8 mouse cellular contexts compared by ENCODE assay signal in the genomic region with DNA sequence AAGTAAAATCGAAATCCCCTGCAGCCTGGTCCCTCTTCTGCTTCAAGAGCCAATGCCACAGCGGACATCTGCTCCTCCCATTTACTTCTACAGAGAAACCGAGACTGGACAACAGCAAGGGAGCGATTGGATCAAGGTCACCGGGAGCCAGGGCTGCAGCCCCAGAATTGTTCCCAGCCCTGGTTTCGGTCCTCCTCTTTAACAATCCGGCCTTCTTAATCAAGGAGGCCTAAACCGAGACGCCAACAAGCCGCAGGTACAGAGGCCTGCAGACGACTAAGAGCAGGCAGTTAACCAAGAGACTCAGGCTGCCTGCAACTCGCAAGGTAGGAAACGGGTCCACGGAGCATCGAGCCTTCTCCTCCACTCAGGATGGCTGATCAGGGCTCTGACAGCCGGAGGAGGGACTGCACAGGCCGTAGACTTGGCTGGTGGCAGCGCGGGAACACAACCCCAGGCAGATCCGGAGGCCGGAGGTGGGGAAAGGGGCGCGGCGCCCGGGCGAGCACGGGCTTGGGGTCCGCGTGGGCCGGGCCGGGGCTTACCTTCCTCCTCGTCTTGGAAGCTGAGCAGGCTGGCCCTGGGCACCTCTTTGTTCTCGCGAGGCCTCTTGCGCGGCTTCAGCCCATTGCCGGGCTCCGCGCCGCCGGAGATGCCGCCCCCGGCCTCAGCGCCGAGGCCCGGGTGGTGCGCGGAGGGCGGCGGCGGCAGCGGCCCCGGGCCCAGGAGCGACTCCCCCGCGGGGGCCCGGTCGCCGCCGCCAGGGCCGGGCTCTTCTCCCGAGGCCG. TPM values are rescaled to one million over a fixed set of nuclear protein-coding genes. Genes with fewer than 3 reads are reported as not detected.
A peak's percentile ranks its signal among the peaks of the same experiment; 100 is the strongest.
DNase-seq lines count a peak whose midpoint lies in the region; ATAC-seq and TF ChIP-seq lines count a peak whose summit lies in the region.

No protein-coding gene starts in this region.

- no peaks in the 10 kb centered on the region for H3K9me3 ChIP-seq in embryonic facial prominence, embryonic 15.5 days (replicated peaks)
- H3K9me3 ChIP-seq in heart, embryonic 13.5 days = no peaks in the 10 kb centered on the region
- no peaks in the 10 kb centered on the region for H3K9me3 ChIP-seq in liver, embryonic 16.5 days (replicated peaks; ENCODE audit: control insufficient read depth, low read length)
- H3K9me3 ChIP-seq in neural tube, embryonic 12.5 days = no peaks in the 10 kb centered on the region
- H3K9me3 ChIP-seq in stomach, postnatal 0 days (ENCODE audit: control insufficient read depth, low read length) = no peaks in the 10 kb centered on the region

- WGBS in bone marrow, adult 2 months = 1% methylated on average over 63 of the region's 63 CpGs
- WGBS in embryonic facial prominence, embryonic 15.5 days = under 1% methylated on average over 61 of the region's 63 CpGs
- under 1% methylated on average over 63 of the region's 63 CpGs for WGBS in heart, embryonic 13.5 days
- WGBS in liver, embryonic 16.5 days (ENCODE audit: insufficient replicate concordance) = under 1% methylated on average over 57 of the region's 63 CpGs
- WGBS in neural tube, embryonic 12.5 days = under 1% methylated on average over 63 of the region's 63 CpGs
- under 1% methylated on average over 48 of the region's 63 CpGs for WGBS in stomach, postnatal 0 days

- TF ChIP-seq EP300 in stomach, postnatal 0 days (optimal IDR thresholded peaks at IDR 0.05) = no peak

- H3K36me3 ChIP-seq in embryonic facial prominence, embryonic 15.5 days = peaks cover 15% of the 10 kb centered on the region
- H3K36me3 ChIP-seq in heart, embryonic 13.5 days = peaks cover 31% of the 10 kb centered on the region
- H3K36me3 ChIP-seq in liver, embryonic 16.5 days (ENCODE audit: control insufficient read depth, insufficient read depth) = peaks cover 5% of the 10 kb centered on the region; the same call in 1 of the 2 replicates
- peaks cover 19% of the 10 kb centered on the region for H3K36me3 ChIP-seq in neural tube, embryonic 12.5 days
- H3K36me3 ChIP-seq in stomach, postnatal 0 days (ENCODE audit: control insufficient read depth, insufficient read depth, low read length) = no peaks in the 10 kb centered on the region

- peak overlapping the region; percentile 65 for H3K4me2 ChIP-seq in embryonic facial prominence, embryonic 15.5 days (replicated peaks)
- peak overlapping the region; percentile 85 for H3K4me2 ChIP-seq in heart, embryonic 13.5 days
- peak overlapping the region; percentile 78 for H3K4me2 ChIP-seq in liver, embryonic 16.5 days (ENCODE audit: low read depth, low read length)
- peak overlapping the region; percentile 71 for H3K4me2 ChIP-seq in neural tube, embryonic 12.5 days (replicated peaks)
- peak overlapping the region; percentile 86 for H3K4me2 ChIP-seq in stomach, postnatal 0 days (replicated peaks; ENCODE audit: low read depth)

- no peaks in the 10 kb centered on the region; the same call in 1 of the 2 replicates for H3K4me1 ChIP-seq in bone marrow, adult 2 months (ENCODE audit: control insufficient read depth, insufficient read depth, low read length)
- peaks cover 18% of the 10 kb centered on the region for H3K4me1 ChIP-seq in embryonic facial prominence, embryonic 15.5 days
- peaks cover 24% of the 10 kb centered on the region for H3K4me1 ChIP-seq in heart, embryonic 13.5 days
- H3K4me1 ChIP-seq in liver, embryonic 16.5 days (ENCODE audit: control insufficient read depth, low read depth, low read length) = peaks cover 18% of the 10 kb centered on the region
- peaks cover 8% of the 10 kb centered on the region for H3K4me1 ChIP-seq in neural tube, embryonic 12.5 days
- no peaks in the 10 kb centered on the region for H3K4me1 ChIP-seq in stomach, postnatal 0 days (replicated peaks; ENCODE audit: control insufficient read depth, insufficient read depth)

- peak; percentile 75 for ATAC-seq in embryonic facial prominence, embryonic 15.5 days (ENCODE audit: insufficient number of reproducible peaks, low FRiP score, low TSS enrichment, low read depth)
- ATAC-seq in heart, embryonic 13.5 days (ENCODE audit: extremely low read depth, insufficient number of reproducible peaks, low FRiP score, low TSS enrichment) = peak; percentile 71
- ATAC-seq in liver, embryonic 16.5 days (ENCODE audit: low read depth) = peak; percentile 38
- peak; percentile 81 for ATAC-seq in neural tube, embryonic 12.5 days (ENCODE audit: low FRiP score, low read depth)
- ATAC-seq in stomach, postnatal 0 days (ENCODE audit: low FRiP score, low TSS enrichment) = peak; percentile 85

- TF ChIP-seq CTCF in bone marrow, adult 2 months (IDR thresholded peaks at IDR 0.05; ENCODE audit: control insufficient read depth, insufficient read depth, low read length) = no peak
- TF ChIP-seq CTCF in stomach, postnatal 0 days (IDR thresholded peaks at IDR 0.05; ENCODE audit: low read depth) = no peak

- peak overlapping the region; percentile 93 for H3K27ac ChIP-seq in bone marrow, adult 2 months (ENCODE audit: control insufficient read depth, insufficient read depth, low read depth, low read length, poor library complexity)
- peak overlapping the region; percentile 97 for H3K27ac ChIP-seq in embryonic facial prominence, embryonic 15.5 days (replicated peaks)
- peak overlapping the region; percentile 96 for H3K27ac ChIP-seq in heart, embryonic 13.5 days (replicated peaks)
- peak overlapping the region; percentile 92 for H3K27ac ChIP-seq in liver, embryonic 16.5 days (ENCODE audit: low read length)
- peak overlapping the region; percentile 92 for H3K27ac ChIP-seq in neural tube, embryonic 12.5 days
- peak overlapping the region; percentile 98 for H3K27ac ChIP-seq in stomach, postnatal 0 days (replicated peaks)

- H3K4me3 ChIP-seq in bone marrow, adult 2 months (replicated peaks; ENCODE audit: control insufficient read depth, low read depth, low read length) = peak overlapping the region; percentile 99
- H3K4me3 ChIP-seq in embryonic facial prominence, embryonic 15.5 days (replicated peaks) = peak overlapping the region; percentile 96
- peak overlapping the region; percentile 99 for H3K4me3 ChIP-seq in heart, embryonic 13.5 days
- peak overlapping the region; percentile 96 for H3K4me3 ChIP-seq in liver, embryonic 16.5 days (ENCODE audit: low read depth, low read length)
- peak overlapping the region; percentile 95 for H3K4me3 ChIP-seq in neural tube, embryonic 12.5 days
- peak overlapping the region; percentile 90 for H3K4me3 ChIP-seq in stomach, postnatal 0 days (ENCODE audit: low read depth, low read length)

- H3K27me3 ChIP-seq in embryonic facial prominence, embryonic 15.5 days = no peaks in the 10 kb centered on the region
- peaks cover 9% of the 10 kb centered on the region; the same call in 1 of the 2 replicates for H3K27me3 ChIP-seq in heart, embryonic 13.5 days (replicated peaks)
- H3K27me3 ChIP-seq in liver, embryonic 16.5 days (ENCODE audit: control insufficient read depth, insufficient read depth, low read depth, low read length) = no peaks in the 10 kb centered on the region
- no peaks in the 10 kb centered on the region for H3K27me3 ChIP-seq in neural tube, embryonic 12.5 days (replicated peaks)
- no peaks in the 10 kb centered on the region for H3K27me3 ChIP-seq in stomach, postnatal 0 days (ENCODE audit: control insufficient read depth, insufficient read depth, low read length)

- DNase-seq in CD4-positive helper T cell, adult 2 months (ENCODE audit: low read depth, low spot score) = peak; percentile 79
- DNase-seq in kidney, postnatal 14 days = peak; percentile 76
- DNase-seq in stomach, postnatal 0 days (ENCODE audit: low spot score) = peak; percentile 80

- peak overlapping the region; percentile 95 for H3K9ac ChIP-seq in embryonic facial prominence, embryonic 15.5 days
- peak overlapping the region; percentile 94 for H3K9ac ChIP-seq in heart, embryonic 13.5 days
- H3K9ac ChIP-seq in liver, embryonic 16.5 days (ENCODE audit: low read depth, low read length) = peak overlapping the region; percentile 96
- peak overlapping the region; percentile 97 for H3K9ac ChIP-seq in neural tube, embryonic 12.5 days
- H3K9ac ChIP-seq in stomach, postnatal 0 days (ENCODE audit: low read length) = peak overlapping the region; percentile 94

- TF ChIP-seq POLR2A in bone marrow, adult 2 months (IDR thresholded peaks at IDR 0.05; ENCODE audit: borderline replicate concordance, control insufficient read depth, low read depth, low read length) = 0 out of 2 replicates have a peak, but pooled peaks have one; percentile 15

RNA-seq across cellular contexts. Expression of a gene that starts 0.7 kb away (rescaled TPM):
- polyA plus RNA-seq in bone marrow, adult 2 months (2011; ENCODE audit: insufficient read depth, insufficient read length, low replicate concordance, missing spikeins) = 44.3 and 72.0 TPM in 2 replicates
- polyA plus RNA-seq in embryonic facial prominence, embryonic 15.5 days (2015; fragmentation: Nextera tagmentation; extraction: Ambion mirVana) = 53.4 and 55.8 TPM in 2 replicates
- 30.4 and 34.5 TPM in 2 replicates for polyA plus RNA-seq in heart, embryonic 13.5 days (2015; fragmentation: Nextera tagmentation; extraction: Ambion mirVana)
- 15.4 and 18.3 TPM in 2 replicates for polyA plus RNA-seq in liver, embryonic 16.5 days (2015; fragmentation: Nextera tagmentation; extraction: Ambion mirVana)
- 88.3 and 111 TPM in 2 replicates for polyA plus RNA-seq in neural tube, embryonic 12.5 days (2016; fragmentation: Nextera tagmentation; extraction: Ambion mirVana)
- polyA plus RNA-seq in stomach, postnatal 0 days (2015; fragmentation: Nextera tagmentation; extraction: Ambion mirVana) = 13.8 and 15.0 TPM in 2 replicates

RNA-seq across cellular contexts. Expression of a gene that starts 32.5 kb away (rescaled TPM):
- polyA plus RNA-seq in bone marrow, adult 2 months (2011; ENCODE audit: insufficient read depth, insufficient read length, low replicate concordance, missing spikeins) = 17.2 and 38.2 TPM in 2 replicates
- 13.5 and 14.0 TPM in 2 replicates for polyA plus RNA-seq in embryonic facial prominence, embryonic 15.5 days (2015; fragmentation: Nextera tagmentation; extraction: Ambion mirVana)
- polyA plus RNA-seq in heart, embryonic 13.5 days (2015; fragmentation: Nextera tagmentation; extraction: Ambion mirVana) = 9.5 and 11.4 TPM in 2 replicates
- polyA plus RNA-seq in liver, embryonic 16.5 days (2015; fragmentation: Nextera tagmentation; extraction: Ambion mirVana) = 20.4 and 23.8 TPM in 2 replicates
- 29.1 and 29.9 TPM in 2 replicates for polyA plus RNA-seq in neural tube, embryonic 12.5 days (2016; fragmentation: Nextera tagmentation; extraction: Ambion mirVana)
- polyA plus RNA-seq in stomach, postnatal 0 days (2015; fragmentation: Nextera tagmentation; extraction: Ambion mirVana) = 5.2 and 5.6 TPM in 2 replicates

RNA-seq across cellular contexts. Expression of a gene that starts 51.3 kb away (rescaled TPM):
- polyA plus RNA-seq in bone marrow, adult 2 months (2011; ENCODE audit: insufficient read depth, insufficient read length, low replicate concordance, missing spikeins) = not detected in 2 replicates
- 0.41 and 1.0 TPM in 2 replicates for polyA plus RNA-seq in embryonic facial prominence, embryonic 15.5 days (2015; fragmentation: Nextera tagmentation; extraction: Ambion mirVana)
- not detected in 2 replicates for polyA plus RNA-seq in heart, embryonic 13.5 days (2015; fragmentation: Nextera tagmentation; extraction: Ambion mirVana)
- polyA plus RNA-seq in liver, embryonic 16.5 days (2015; fragmentation: Nextera tagmentation; extraction: Ambion mirVana) = not detected in 2 replicates
- polyA plus RNA-seq in neural tube, embryonic 12.5 days (2016; fragmentation: Nextera tagmentation; extraction: Ambion mirVana) = 0.27 TPM in 1 of 2 replicates, not detected in the other
- polyA plus RNA-seq in stomach, postnatal 0 days (2015; fragmentation: Nextera tagmentation; extraction: Ambion mirVana) = 0.04 and 0.10 TPM in 2 replicates

Comparison
In these comparisons a context has a peak if more than half of its experiments do, and no peak if none do; other contexts are left out.
1. Peak in every context shown above with its lines: DNase-seq, ATAC-seq, H3K4me3 ChIP-seq and H3K27ac ChIP-seq.